Mouse (Mus musculus): ENCODE measurements around the gene Pde3a. TPM values are rescaled to one million over a fixed set of nuclear protein-coding genes. Genes with fewer than 3 reads are reported as not detected.

Gene Pde3a
- total and polyA plus RNA-seq, 2 experiments from 2014 or later, result 2.0 to 12.1 TPM

DNA sequence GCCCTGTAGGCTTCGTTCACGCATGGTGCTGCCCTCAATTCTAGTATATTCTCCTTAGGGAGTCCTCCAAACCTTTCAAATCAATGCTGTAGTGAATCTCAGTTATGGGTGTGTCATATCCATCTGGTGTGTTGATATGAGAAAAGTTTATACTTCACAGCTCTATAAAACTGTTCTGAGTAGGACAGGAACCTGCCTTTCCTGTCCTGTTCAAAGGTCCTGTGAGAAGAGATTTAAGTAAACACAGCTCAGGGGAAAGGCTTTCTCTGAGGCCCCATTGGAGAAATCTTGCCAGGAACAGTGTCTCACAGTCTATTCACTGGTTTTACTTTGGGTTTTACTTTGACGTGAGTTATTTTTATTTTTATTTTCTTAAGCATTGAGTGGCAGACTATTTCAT lies 22.5 kb downstream of the Pde3a start:
- H3K27me3 ChIP-seq (ENCODE audit: insufficient read depth, low read length), result no peaks in the 10 kb centered on the region
- H3K27ac ChIP-seq (ENCODE audit: low read depth, low read length), result no peak overlapping the region
- no peak overlapping the region for H3K4me2 ChIP-seq (ENCODE audit: low read depth, low read length, poor library complexity, severe bottlenecking)
- no peaks in the 10 kb centered on the region for H3K9me3 ChIP-seq (ENCODE audit: low read length)
- ATAC-seq (ENCODE audit: low FRiP score), result no peak
- no peaks in the 10 kb centered on the region for H3K4me1 ChIP-seq (ENCODE audit: insufficient read depth, low read length)
- no peak for DNase-seq (ENCODE audit: low spot score)
- no peak overlapping the region for H3K4me3 ChIP-seq (ENCODE audit: low read depth, low read length)
- 89% methylated on average over 3 of the region's 3 CpGs for WGBS
- H3K36me3 ChIP-seq (ENCODE audit: insufficient read depth, low read length), result no peaks in the 10 kb centered on the region
- no peak for TF ChIP-seq CTCF (IDR thresholded peaks at IDR 0.05)
- H3K9ac ChIP-seq (replicated peaks; ENCODE audit: low read length, poor library complexity, severe bottlenecking), result no peak overlapping the region

DNA sequence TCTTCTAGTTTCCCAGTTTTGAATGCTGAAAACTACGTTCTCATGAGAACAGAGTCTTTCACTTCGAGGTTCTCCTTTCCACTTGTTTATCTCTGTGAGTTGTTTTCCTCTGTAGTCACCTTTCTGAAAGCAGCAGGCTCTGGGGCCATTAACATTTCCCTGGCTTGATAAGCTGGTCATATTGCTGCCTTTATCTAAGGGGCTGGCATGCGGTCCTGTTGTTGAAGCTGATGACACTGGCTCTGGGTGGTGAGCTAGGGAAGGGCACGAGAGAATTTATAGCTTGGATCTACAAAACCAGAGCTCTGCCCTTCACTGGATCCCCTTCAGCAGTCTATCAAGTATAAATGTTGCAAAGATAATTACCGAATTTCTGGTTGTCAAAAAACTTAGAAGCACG lies 24.6 kb downstream of the Pde3a start:
- Histone ChIP-seq H3K27me3 (ENCODE audit: insufficient read depth, low read length) (no peaks in the 10 kb centered on the region), H3K9ac (replicated peaks; ENCODE audit: low read length, poor library complexity, severe bottlenecking) (no peak overlapping the region), H3K4me3 (ENCODE audit: low read depth, low read length) (no peak overlapping the region), H3K4me2 (ENCODE audit: low read depth, low read length, poor library complexity, severe bottlenecking) (no peak overlapping the region), H3K27ac (ENCODE audit: low read depth, low read length) (no peak overlapping the region), H3K36me3 (ENCODE audit: insufficient read depth, low read length) (no peaks in the 10 kb centered on the region), H3K9me3 (ENCODE audit: low read length) (no peaks in the 10 kb centered on the region), H3K4me1 (ENCODE audit: insufficient read depth, low read length) (no peaks in the 10 kb centered on the region)
- ATAC-seq (ENCODE audit: low FRiP score), result no peak
- no peak for DNase-seq (ENCODE audit: low spot score)
- 89% methylated on average over 6 of the region's 6 CpGs for WGBS
- TF ChIP-seq CTCF (IDR thresholded peaks at IDR 0.05), result no peak

DNA sequence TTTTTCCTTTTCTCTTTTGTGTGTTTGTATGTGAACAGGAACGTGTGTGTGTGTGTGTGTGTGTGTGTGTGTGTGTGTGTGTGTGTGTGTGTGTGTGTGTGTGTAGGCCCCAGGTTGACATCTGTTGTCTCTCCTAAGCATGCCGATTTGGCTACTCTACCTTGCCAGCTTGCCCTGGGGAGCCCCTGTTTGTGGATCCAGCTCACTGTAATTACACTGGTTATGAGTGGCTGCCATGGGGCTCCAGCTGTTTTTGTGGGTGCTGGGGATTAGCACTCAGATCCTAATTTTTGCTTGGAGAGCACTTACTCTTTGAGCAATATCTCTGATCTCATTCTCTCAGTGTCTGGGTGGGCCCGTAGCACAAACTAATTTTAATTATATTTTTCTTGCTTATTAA lies 32.6 kb downstream of the Pde3a start:
- H3K27ac ChIP-seq (ENCODE audit: low read depth, low read length), result no peak overlapping the region
- DNase-seq (ENCODE audit: low spot score), result no peak
- WGBS, result 84% methylated on average over 3 of the region's 3 CpGs
- TF ChIP-seq CTCF (IDR thresholded peaks at IDR 0.05), result no peak
- no peaks in the 10 kb centered on the region for H3K4me1 ChIP-seq (ENCODE audit: insufficient read depth, low read length)
- no peaks in the 10 kb centered on the region for H3K9me3 ChIP-seq (ENCODE audit: low read length)
- H3K4me2 ChIP-seq (ENCODE audit: low read depth, low read length, poor library complexity, severe bottlenecking), result no peak overlapping the region
- ATAC-seq (ENCODE audit: low FRiP score), result no peak
- no peaks in the 10 kb centered on the region for H3K36me3 ChIP-seq (ENCODE audit: insufficient read depth, low read length)
- no peaks in the 10 kb centered on the region for H3K27me3 ChIP-seq (ENCODE audit: insufficient read depth, low read length)
- no peak overlapping the region for H3K9ac ChIP-seq (replicated peaks; ENCODE audit: low read length, poor library complexity, severe bottlenecking)
- no peak overlapping the region for H3K4me3 ChIP-seq (ENCODE audit: low read depth, low read length)

DNA sequence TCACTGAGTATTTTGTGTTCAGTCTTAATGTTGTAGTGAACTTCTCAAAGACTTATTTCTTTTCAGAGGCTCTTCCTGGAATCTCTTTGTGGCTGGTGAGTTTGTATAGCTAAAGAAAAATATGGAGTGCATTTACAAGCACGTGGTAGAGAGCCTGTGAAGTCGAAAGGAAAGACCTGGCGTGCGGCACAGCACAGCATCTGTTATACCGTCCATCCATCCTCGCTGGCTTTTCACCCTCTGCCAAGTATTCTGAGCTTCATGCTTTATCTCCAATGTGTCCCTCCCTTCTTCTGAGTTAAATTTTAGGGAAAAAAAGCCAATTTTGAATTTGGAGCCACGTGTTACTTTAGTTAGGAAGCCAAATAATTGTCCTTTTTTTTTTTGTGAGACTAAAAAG lies 33.7 kb downstream of the Pde3a start:
- ATAC-seq (ENCODE audit: low FRiP score), result no peak
- no peak overlapping the region for H3K9ac ChIP-seq (replicated peaks; ENCODE audit: low read length, poor library complexity, severe bottlenecking)
- H3K4me1 ChIP-seq (ENCODE audit: insufficient read depth, low read length), result no peaks in the 10 kb centered on the region
- no peaks in the 10 kb centered on the region for H3K27me3 ChIP-seq (ENCODE audit: insufficient read depth, low read length)
- no peak overlapping the region for H3K4me3 ChIP-seq (ENCODE audit: low read depth, low read length)
- no peak overlapping the region for H3K4me2 ChIP-seq (ENCODE audit: low read depth, low read length, poor library complexity, severe bottlenecking)
- no peaks in the 10 kb centered on the region for H3K9me3 ChIP-seq (ENCODE audit: low read length)
- H3K27ac ChIP-seq (ENCODE audit: low read depth, low read length), result no peak overlapping the region
- 76% methylated on average over 7 of the region's 7 CpGs for WGBS
- no peak for DNase-seq (ENCODE audit: low spot score)
- no peak for TF ChIP-seq CTCF (IDR thresholded peaks at IDR 0.05)
- no peaks in the 10 kb centered on the region for H3K36me3 ChIP-seq (ENCODE audit: insufficient read depth, low read length)

DNA sequence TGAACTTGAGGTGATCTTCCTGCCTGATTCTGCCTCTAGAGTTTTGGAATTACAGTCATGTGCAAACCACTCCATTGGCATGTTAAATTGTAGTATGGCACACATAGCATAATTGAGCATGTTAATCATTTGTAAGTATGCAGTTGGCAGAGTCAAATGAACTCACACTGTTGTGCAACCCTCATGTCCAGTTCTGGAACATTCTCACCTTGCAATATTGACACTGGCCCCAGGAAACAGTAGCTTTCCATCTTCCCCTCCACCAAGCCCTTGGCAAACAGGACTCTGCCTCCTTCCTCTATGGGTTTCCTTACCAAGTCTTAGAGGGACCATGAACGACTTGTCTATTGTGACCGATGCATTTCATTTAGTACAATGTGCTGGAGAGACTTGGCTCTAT lies 42.1 kb downstream of the Pde3a start:
- WGBS, result 97% methylated on average over 2 of the region's 2 CpGs
- no peak overlapping the region for H3K9ac ChIP-seq (replicated peaks; ENCODE audit: low read length, poor library complexity, severe bottlenecking)
- H3K4me2 ChIP-seq (ENCODE audit: low read depth, low read length, poor library complexity, severe bottlenecking), result no peak overlapping the region
- no peaks in the 10 kb centered on the region for H3K36me3 ChIP-seq (ENCODE audit: insufficient read depth, low read length)
- ATAC-seq (ENCODE audit: low FRiP score) (no peak), DNase-seq (ENCODE audit: low spot score) (no peak)
- no peak overlapping the region for H3K4me3 ChIP-seq (ENCODE audit: low read depth, low read length)
- no peak for TF ChIP-seq CTCF (IDR thresholded peaks at IDR 0.05)
- H3K27me3 ChIP-seq (ENCODE audit: insufficient read depth, low read length), result no peaks in the 10 kb centered on the region
- no peaks in the 10 kb centered on the region for H3K4me1 ChIP-seq (ENCODE audit: insufficient read depth, low read length)
- H3K9me3 ChIP-seq (ENCODE audit: low read length), result no peaks in the 10 kb centered on the region
- H3K27ac ChIP-seq (ENCODE audit: low read depth, low read length), result no peak overlapping the region

DNA sequence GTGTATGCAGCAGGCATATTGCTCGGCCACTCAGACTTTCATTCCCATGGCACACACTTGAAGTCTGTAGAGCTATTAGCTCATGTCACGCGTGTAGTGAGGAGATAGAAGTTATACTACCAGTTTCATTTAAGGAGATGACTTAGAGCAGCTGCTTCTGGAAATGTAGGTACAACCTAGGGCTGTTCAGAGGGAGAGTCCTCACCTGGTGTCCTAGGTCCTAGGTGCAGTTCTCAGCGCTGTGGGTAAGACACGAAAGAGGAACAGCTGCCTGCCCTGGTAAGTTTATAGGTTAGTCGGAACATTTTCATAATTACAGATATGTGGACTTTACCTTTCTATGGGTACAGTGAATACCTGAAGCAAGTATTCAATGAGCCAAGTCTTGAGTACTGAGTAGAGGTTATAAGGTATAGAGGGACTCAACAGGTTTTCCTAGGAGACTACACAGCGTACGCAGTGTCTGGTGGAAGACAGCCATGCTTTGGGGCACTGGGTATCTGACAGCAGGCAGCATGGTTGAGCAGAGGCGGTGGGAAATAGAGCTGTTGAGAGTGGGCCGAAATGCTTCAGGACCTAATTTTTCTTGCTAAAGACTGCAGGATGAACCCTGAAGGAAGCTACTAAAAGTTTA lies 43.9 kb downstream of the Pde3a start:
- Histone ChIP-seq H3K36me3 (ENCODE audit: insufficient read depth, low read length) (no peaks in the 10 kb centered on the region), H3K9ac (replicated peaks; ENCODE audit: low read length, poor library complexity, severe bottlenecking) (no peak overlapping the region), H3K4me1 (ENCODE audit: insufficient read depth, low read length) (no peaks in the 10 kb centered on the region), H3K27ac (ENCODE audit: low read depth, low read length) (no peak overlapping the region), H3K4me2 (ENCODE audit: low read depth, low read length, poor library complexity, severe bottlenecking) (no peak overlapping the region), H3K9me3 (ENCODE audit: low read length) (no peaks in the 10 kb centered on the region), H3K4me3 (ENCODE audit: low read depth, low read length) (no peak overlapping the region), H3K27me3 (ENCODE audit: insufficient read depth, low read length) (no peaks in the 10 kb centered on the region)
- TF ChIP-seq CTCF (IDR thresholded peaks at IDR 0.05), result no peak
- 91% methylated on average over 10 of the region's 10 CpGs for WGBS
- ATAC-seq (ENCODE audit: low FRiP score), result no peak
- no peak for DNase-seq (ENCODE audit: low spot score)

Data from midbrain, postnatal 0 days (tissue).